Mouse (Mus musculus): ENCODE data around the gene Papss2. TPM values are rescaled to one million over a fixed set of nuclear protein-coding genes. Genes with fewer than 3 reads are reported as not detected.
A peak's percentile ranks its signal among the peaks of the same experiment; 100 is the strongest.

The Papss2 gene
- polyA plus RNA-seq, 1 experiment: 1.5 TPM

DNA sequence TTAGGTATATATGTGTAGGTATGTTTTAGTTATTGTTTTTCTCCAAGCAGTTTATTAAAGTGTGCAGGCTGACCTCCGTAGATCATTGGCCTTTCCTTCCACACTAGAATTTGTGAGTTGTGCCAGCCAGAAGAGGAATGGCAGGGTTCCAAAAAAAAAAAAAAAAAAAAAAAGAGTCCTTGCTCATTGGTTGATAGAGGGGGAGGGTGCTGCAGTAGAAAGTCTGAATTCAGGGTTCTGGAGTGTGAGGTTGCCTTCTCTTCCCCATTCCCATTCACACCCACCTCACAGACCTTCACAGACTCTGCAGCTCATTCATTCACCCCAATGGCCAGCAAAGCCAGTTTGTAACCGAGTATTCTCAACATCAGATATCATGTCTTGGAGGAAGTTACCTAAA lies 24.1 kb downstream of the Papss2 start:
- no peak for TF ChIP-seq POLR2A (IDR thresholded peaks at IDR 0.05; ENCODE audit: borderline replicate concordance, extremely low read depth, insufficient read depth, insufficient read length, poor library complexity, severe bottlenecking)
- TF ChIP-seq CTCF (IDR thresholded peaks at IDR 0.05; ENCODE audit: borderline replicate concordance, extremely low read depth, insufficient read depth, insufficient read length): no peak
- no peak for DNase-seq (ENCODE audit: low read depth)

DNA sequence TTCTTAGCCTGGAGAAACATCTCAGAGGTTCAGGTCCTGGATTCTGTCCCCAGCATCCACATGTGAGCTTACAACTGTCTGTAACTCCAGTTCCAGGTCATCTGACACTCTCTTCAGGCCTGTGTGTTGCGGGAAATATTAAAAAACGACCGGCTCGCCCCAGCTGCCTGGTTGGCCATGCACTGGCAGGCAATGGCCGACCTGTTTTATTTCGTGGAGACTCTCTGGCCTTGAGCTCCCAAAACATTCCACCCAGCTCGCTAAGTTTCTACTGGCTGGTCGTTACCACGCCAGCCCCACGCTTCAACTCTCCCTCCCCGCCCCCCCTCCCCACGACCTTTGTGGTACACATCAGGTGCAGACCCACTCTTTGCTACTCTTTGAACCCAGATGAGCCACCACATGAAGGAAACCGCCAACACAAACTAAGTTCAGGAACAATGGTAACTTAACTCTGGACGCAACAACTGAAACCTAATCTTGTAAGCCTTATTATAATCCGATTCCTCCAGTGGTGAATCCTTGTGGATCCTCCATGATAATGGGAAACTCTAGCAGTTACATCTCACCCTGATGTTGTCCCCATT lies 25.4 kb downstream of the Papss2 start:
- no peak for TF ChIP-seq POLR2A (IDR thresholded peaks at IDR 0.05; ENCODE audit: borderline replicate concordance, extremely low read depth, insufficient read depth, insufficient read length, poor library complexity, severe bottlenecking)
- DNase-seq (ENCODE audit: low read depth): no peak

DNA sequence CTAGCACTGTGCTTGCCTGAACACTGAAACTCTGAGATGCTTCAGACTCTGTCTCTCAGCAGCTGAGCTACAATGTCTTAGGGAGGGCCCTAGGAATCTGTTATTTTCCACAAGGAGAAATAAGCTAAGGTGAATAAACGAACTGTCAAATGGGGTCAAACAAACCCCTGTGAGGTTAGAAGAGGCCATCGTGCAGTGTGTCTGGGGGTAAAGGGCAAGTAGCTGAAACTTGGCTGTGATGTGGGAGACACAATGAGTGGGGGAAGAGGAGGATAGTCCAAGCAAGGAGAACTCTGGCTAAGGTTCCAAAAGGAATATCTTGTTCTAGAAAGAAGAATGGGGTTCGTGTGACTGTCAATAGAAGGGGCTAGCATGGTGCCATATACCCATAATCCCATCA lies 26.6 kb downstream of the Papss2 start:
- no peak for DNase-seq (ENCODE audit: low read depth)
- no peak for TF ChIP-seq POLR2A (IDR thresholded peaks at IDR 0.05; ENCODE audit: borderline replicate concordance, extremely low read depth, insufficient read depth, insufficient read length, poor library complexity, severe bottlenecking)
- no peak for TF ChIP-seq CTCF (IDR thresholded peaks at IDR 0.05; ENCODE audit: borderline replicate concordance, extremely low read depth, insufficient read depth, insufficient read length)

- no peak for TF ChIP-seq CTCF (IDR thresholded peaks at IDR 0.05; ENCODE audit: borderline replicate concordance, extremely low read depth, insufficient read depth, insufficient read length)
- no peak for TF ChIP-seq POLR2A (IDR thresholded peaks at IDR 0.05; ENCODE audit: borderline replicate concordance, extremely low read depth, insufficient read depth, insufficient read length, poor library complexity, severe bottlenecking)
- no peak for DNase-seq (ENCODE audit: low read depth)
Measured at GRCm38 (mm10) chr19:32626768-32627331, 31.3 kb downstream of the Papss2 start.

DNA sequence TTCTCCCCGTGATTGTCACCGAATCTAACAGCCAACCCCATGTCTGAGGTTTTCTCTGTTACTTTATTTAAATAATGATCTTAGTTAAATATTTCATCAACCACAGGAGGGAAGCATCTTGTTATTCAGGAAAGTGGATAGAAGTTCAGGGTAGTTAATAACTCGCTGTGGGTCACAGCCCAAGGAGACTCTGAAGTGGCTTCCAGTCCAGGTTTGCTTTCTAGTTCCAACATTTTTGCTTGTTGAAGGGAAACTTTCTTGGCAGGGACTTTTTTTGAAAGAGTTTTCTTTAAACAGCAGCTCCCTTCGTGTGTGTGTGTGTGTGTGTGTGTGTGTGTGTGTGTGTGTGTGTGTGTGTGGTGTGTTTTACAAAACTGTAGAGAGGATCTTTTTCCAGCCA lies 32.0 kb downstream of the Papss2 start:
- TF ChIP-seq CTCF (IDR thresholded peaks at IDR 0.05; ENCODE audit: borderline replicate concordance, extremely low read depth, insufficient read depth, insufficient read length): no peak
- TF ChIP-seq POLR2A (IDR thresholded peaks at IDR 0.05; ENCODE audit: borderline replicate concordance, extremely low read depth, insufficient read depth, insufficient read length, poor library complexity, severe bottlenecking): no peak
- no peak for DNase-seq (ENCODE audit: low read depth)

GRCm38 (mm10) chr19:32628572-32629132 lies 33.1 kb downstream of the Papss2 start:
- DNase-seq (ENCODE audit: low read depth): no peak
- no peak for TF ChIP-seq CTCF (IDR thresholded peaks at IDR 0.05; ENCODE audit: borderline replicate concordance, extremely low read depth, insufficient read depth, insufficient read length)
- TF ChIP-seq POLR2A (IDR thresholded peaks at IDR 0.05; ENCODE audit: borderline replicate concordance, extremely low read depth, insufficient read depth, insufficient read length, poor library complexity, severe bottlenecking): no peak

DNA sequence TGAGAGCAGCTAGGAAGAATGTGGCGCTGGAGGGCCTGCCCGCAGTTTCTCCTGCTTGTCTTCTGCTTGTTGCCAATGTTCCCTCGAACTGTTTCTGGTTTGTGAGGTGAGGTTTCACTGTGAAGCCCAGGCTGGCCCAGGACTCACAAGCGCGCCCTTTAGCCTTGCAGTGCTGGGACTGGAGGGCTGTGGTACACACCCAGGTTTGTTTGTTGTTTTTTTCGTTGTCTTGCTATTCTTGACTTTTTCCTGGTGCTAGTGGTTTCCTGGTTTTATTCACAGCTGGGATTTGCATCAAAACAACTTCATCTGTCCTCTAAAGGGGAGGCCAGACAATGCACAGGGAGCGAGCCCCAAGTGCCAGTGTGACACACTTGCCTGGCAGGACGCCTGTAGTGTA lies 39.3 kb downstream of the Papss2 start:
- TF ChIP-seq POLR2A (IDR thresholded peaks at IDR 0.05; ENCODE audit: borderline replicate concordance, extremely low read depth, insufficient read depth, insufficient read length, poor library complexity, severe bottlenecking) (no peak), CTCF (IDR thresholded peaks at IDR 0.05; ENCODE audit: borderline replicate concordance, extremely low read depth, insufficient read depth, insufficient read length) (no peak)
- no peak for DNase-seq (ENCODE audit: low read depth)

- DNase-seq (ENCODE audit: low read depth): no peak
- TF ChIP-seq POLR2A (IDR thresholded peaks at IDR 0.05; ENCODE audit: borderline replicate concordance, extremely low read depth, insufficient read depth, insufficient read length, poor library complexity, severe bottlenecking): no peak
- no peak for TF ChIP-seq CTCF (IDR thresholded peaks at IDR 0.05; ENCODE audit: borderline replicate concordance, extremely low read depth, insufficient read depth, insufficient read length)
Measured at GRCm38 (mm10) chr19:32637357-32638275, 42.0 kb downstream of the Papss2 start.

DNA sequence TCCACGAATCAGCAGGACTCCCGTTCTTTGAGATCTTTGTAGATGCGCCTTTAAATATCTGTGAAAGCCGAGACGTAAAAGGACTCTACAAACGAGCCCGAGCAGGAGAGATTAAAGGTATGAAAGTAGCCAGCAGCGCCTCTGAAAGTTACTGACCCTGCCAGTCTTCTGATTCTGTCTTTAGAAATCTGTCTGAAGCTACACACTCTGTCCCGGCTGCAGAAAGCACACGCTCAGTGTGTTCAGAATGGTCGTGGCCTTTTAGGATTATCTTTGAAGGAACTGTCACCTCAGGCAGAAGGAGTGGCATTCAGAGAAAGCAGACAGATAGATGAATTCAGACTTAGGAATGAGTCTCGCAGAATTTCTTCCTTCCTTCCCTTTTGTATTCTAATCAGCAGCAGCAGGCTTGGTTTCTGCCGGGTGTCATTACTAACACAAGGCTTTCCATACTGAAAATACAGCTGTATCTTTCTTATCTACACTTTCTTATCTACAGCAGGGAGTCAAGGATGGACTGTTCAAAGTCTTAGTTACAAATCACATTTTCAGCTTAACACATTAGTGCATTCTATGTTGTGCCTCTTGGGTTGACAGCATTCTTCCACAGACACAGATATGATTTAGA lies 42.8 kb downstream of the Papss2 start:
- TF ChIP-seq CTCF (IDR thresholded peaks at IDR 0.05; ENCODE audit: borderline replicate concordance, extremely low read depth, insufficient read depth, insufficient read length): no peak
- TF ChIP-seq POLR2A (IDR thresholded peaks at IDR 0.05; ENCODE audit: borderline replicate concordance, extremely low read depth, insufficient read depth, insufficient read length, poor library complexity, severe bottlenecking): no peak
- DNase-seq (ENCODE audit: low read depth): peak; percentile 34

DNA sequence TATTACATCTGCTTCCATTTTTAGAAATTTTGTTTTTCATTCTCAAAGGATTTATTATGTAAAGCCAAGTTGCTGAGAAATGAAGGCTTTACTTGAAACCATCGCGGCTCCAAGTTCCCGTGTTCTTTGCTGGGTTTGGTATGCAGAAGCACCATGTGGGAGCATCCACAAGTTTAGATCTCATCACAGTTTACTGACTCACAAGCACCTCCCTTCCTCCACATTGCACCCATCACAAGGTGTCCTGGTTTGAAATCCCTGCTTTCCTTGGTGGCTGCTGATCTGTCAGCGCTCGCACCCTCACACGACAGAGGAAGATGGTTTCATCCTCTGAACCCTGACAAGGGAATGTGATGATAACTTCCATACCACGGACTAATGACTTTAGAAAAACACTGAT lies 45.9 kb downstream of the Papss2 start:
- no peak for DNase-seq (ENCODE audit: low read depth)
- TF ChIP-seq POLR2A (IDR thresholded peaks at IDR 0.05; ENCODE audit: borderline replicate concordance, extremely low read depth, insufficient read depth, insufficient read length, poor library complexity, severe bottlenecking) (no peak), CTCF (IDR thresholded peaks at IDR 0.05; ENCODE audit: borderline replicate concordance, extremely low read depth, insufficient read depth, insufficient read length) (no peak)

GRCm38 (mm10) chr19:32641995-32642394 lies 46.4 kb downstream of the Papss2 start:
- peak; percentile 28 for DNase-seq (ENCODE audit: low read depth)
- TF ChIP-seq POLR2A (IDR thresholded peaks at IDR 0.05; ENCODE audit: borderline replicate concordance, extremely low read depth, insufficient read depth, insufficient read length, poor library complexity, severe bottlenecking) (no peak), CTCF (IDR thresholded peaks at IDR 0.05; ENCODE audit: borderline replicate concordance, extremely low read depth, insufficient read depth, insufficient read length) (no peak)

Measured in brain, embryonic 14.5 days (tissue).